Mouse (Mus musculus) liver, embryonic 14.5 days (tissue): ENCODE data around the gene Tomm6.

ENCODE experiments used
- CTCF ChIP-seq: IDR thresholded peaks from 2 replicates; pipeline ENCODE4 v1.5.1; 2016; ENCODE audit warnings: antibody characterized with exemption, low read depth, control low read depth
- EP300 ChIP-seq: IDR thresholded peaks from 2 replicates; pipeline ENCODE4 v1.6.1; 2016; ENCODE audit warnings: antibody characterized with exemption, low read depth

DNA sequence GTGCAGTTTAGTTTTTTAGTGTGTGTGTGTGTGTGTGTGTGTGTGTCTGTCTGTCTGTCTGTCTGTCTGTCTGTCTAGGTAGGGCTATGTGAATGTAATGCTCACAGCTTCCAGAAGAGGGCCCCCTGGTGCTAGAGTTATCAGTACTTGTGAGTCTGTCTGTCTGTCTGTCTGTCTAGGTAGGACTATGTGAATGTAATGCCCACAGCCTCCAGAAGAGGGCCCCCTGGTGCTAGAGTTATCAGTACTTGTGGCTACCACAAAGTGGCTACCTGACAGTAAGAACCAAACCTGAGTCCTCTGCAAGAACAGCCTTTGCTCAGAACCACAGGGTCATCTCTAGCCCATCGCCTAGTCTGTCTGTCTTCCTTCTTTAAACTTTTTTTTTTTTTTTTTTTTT is 41.5 kb downstream of the Tomm6 start:
- TF ChIP-seq CTCF (peak; percentile 82), EP300 (no peak)
